Mouse (Mus musculus) liver, embryonic 13.5 days (tissue): ENCODE measurements at regions not wholly inside any gene's neighbourhood (a gene's known extent, or its start where the extent isn't known, plus 50 kb on each side); places are given as distances from the start of the nearest gene placed in this dataset.

Experiments
- ATAC-seq: fragments of 200-750 bp; cut with Nextera tagmentation; 2 replicates; pipeline ENCODE4 v1.8.0; 2017; ENCODE audit warnings: low read depth, mild to moderate bottlenecking, moderate number of reproducible peaks, moderate library complexity
- DNase-seq: peaks from one replicate; pipeline ENCODE4 v3.0.0; 2022
- H3K27ac ChIP-seq: fragments of 300-500 bp; sonication (generic); 2 replicates; pipeline ENCODE4 v1.5.1; 2015; ENCODE audit warnings: moderate library complexity, mild to moderate bottlenecking, inconsistent platforms
- H3K27me3 ChIP-seq: fragments of 300-500 bp; sonication (generic); 2 replicates; pipeline ENCODE4 v1.6.1; 2015; ENCODE audit warnings: mild to moderate bottlenecking, inconsistent platforms
- H3K36me3 ChIP-seq: fragments of 300-500 bp; sonication (generic); 2 replicates; pipeline ENCODE4 v1.6.1; 2015; ENCODE audit warnings: mild to moderate bottlenecking, inconsistent platforms
- H3K4me1 ChIP-seq: fragments of 300-500 bp; sonication (generic); replicated peaks from 2 replicates; pipeline ENCODE4 v1.6.1; 2015; ENCODE audit warnings: inconsistent platforms
- H3K4me2 ChIP-seq: fragments of 300-500 bp; sonication (generic); 2 replicates; pipeline ENCODE4 v1.6.1; 2015; ENCODE audit warnings: inconsistent platforms, mild to moderate bottlenecking, moderate library complexity
- H3K4me3 ChIP-seq: fragments of 300-500 bp; sonication (generic); replicated peaks from 2 replicates; pipeline ENCODE4 v1.5.1; 2015; ENCODE audit warnings: mild to moderate bottlenecking, inconsistent platforms
- H3K9ac ChIP-seq: fragments of 300-500 bp; sonication (generic); 2 replicates; pipeline ENCODE4 v1.6.1; 2015; ENCODE audit warnings: mild to moderate bottlenecking, inconsistent platforms
- H3K9me3 ChIP-seq: fragments of 300-500 bp; sonication (generic); replicated peaks from 2 replicates; pipeline ENCODE4 v1.6.1; 2016; ENCODE audit warnings: inconsistent platforms
- WGBS: fragments of 180-500 bp; shearing (Covaris S2); methylation state at CpG from one replicate; pipeline ENCODE4 v1.1.7; 2015; ENCODE audit not compliant: insufficient replicate concordance; 5-methylcytosine and 5-hydroxymethylcytosine counted together

GRCm38 (mm10) chrX:19168546-19168945 is 312.6 kb downstream of the Tex13c3 start:
- no peaks in the 10 kb centered on the region for H3K36me3 ChIP-seq
- ATAC-seq (no peak), DNase-seq (no peak)

GRCm38 (mm10) chrX:19168111-19168510 is 313.0 kb downstream of the Tex13c3 start:
- DNase-seq: no peak
- 48% methylated on average over 1 of the region's 1 CpGs for WGBS
- no peak for ATAC-seq

More at GRCm38 (mm10) chrX:19168546-19168945, 312.6 kb downstream of the Tex13c3 start:
- Histone ChIP-seq H3K4me1 (no peaks in the 10 kb centered on the region), H3K9me3 (no peaks in the 10 kb centered on the region), H3K4me2 (no peak overlapping the region), H3K9ac (no peak overlapping the region), H3K27me3 (no peaks in the 10 kb centered on the region), H3K27ac (no peak overlapping the region), H3K4me3 (no peak overlapping the region)
- 31% methylated on average over 5 of the region's 5 CpGs for WGBS

GRCm38 (mm10) chrX:19167121-19167853 is 313.8 kb downstream of the Tex13c3 start:
- Histone ChIP-seq H3K4me3 (no peak overlapping the region), H3K9me3 (no peaks in the 10 kb centered on the region), H3K4me2 (no peak overlapping the region), H3K9ac (no peak overlapping the region), H3K27me3 (no peaks in the 10 kb centered on the region), H3K36me3 (no peaks in the 10 kb centered on the region), H3K27ac (no peak overlapping the region), H3K4me1 (no peaks in the 10 kb centered on the region)
- 55% methylated on average over 12 of the region's 12 CpGs for WGBS
- ATAC-seq (no peak), DNase-seq (no peak)

More at GRCm38 (mm10) chrX:19168111-19168510, 313.0 kb downstream of the Tex13c3 start:
- Histone ChIP-seq H3K9ac (no peak overlapping the region), H3K36me3 (no peaks in the 10 kb centered on the region), H3K27me3 (no peaks in the 10 kb centered on the region), H3K4me1 (no peaks in the 10 kb centered on the region), H3K9me3 (no peaks in the 10 kb centered on the region), H3K27ac (no peak overlapping the region), H3K4me2 (no peak overlapping the region), H3K4me3 (no peak overlapping the region)

- no peaks in the 10 kb centered on the region for H3K27me3 ChIP-seq
- no peaks in the 10 kb centered on the region for H3K4me1 ChIP-seq
- no peaks in the 10 kb centered on the region for H3K9me3 ChIP-seq
- H3K36me3 ChIP-seq: no peaks in the 10 kb centered on the region
- no peak overlapping the region for H3K4me2 ChIP-seq
- no peak overlapping the region for H3K9ac ChIP-seq
- no peak overlapping the region for H3K27ac ChIP-seq
- ATAC-seq (no peak), DNase-seq (no peak)
- 38% methylated on average over 5 of the region's 5 CpGs for WGBS
- H3K4me3 ChIP-seq: no peak overlapping the region
Observed at GRCm38 (mm10) chrX:19165891-19166644, 315.1 kb downstream of the Tex13c3 start.

GRCm38 (mm10) chrX:19164151-19164550 is 317.0 kb downstream of the Tex13c3 start:
- H3K27ac ChIP-seq: no peak overlapping the region
- ATAC-seq (no peak), DNase-seq (no peak)
- no peaks in the 10 kb centered on the region for H3K36me3 ChIP-seq
- no peaks in the 10 kb centered on the region for H3K9me3 ChIP-seq
- WGBS: 78% methylated on average over 5 of the region's 5 CpGs
- no peak overlapping the region for H3K4me2 ChIP-seq
- H3K9ac ChIP-seq: no peak overlapping the region
- H3K4me1 ChIP-seq: no peaks in the 10 kb centered on the region
- no peak overlapping the region for H3K4me3 ChIP-seq
- no peaks in the 10 kb centered on the region for H3K27me3 ChIP-seq

GRCm38 (mm10) chrX:19162958-19163357 is 318.2 kb downstream of the Tex13c3 start:
- no peaks in the 10 kb centered on the region for H3K9me3 ChIP-seq
- H3K27ac ChIP-seq: no peak overlapping the region
- H3K4me3 ChIP-seq: no peak overlapping the region
- no peaks in the 10 kb centered on the region for H3K27me3 ChIP-seq
- no peaks in the 10 kb centered on the region for H3K4me1 ChIP-seq
- H3K36me3 ChIP-seq: no peaks in the 10 kb centered on the region
- DNase-seq (no peak), ATAC-seq (no peak)
- no peak overlapping the region for H3K9ac ChIP-seq
- WGBS: 41% methylated on average over 1 of the region's 1 CpGs
- no peak overlapping the region for H3K4me2 ChIP-seq

GRCm38 (mm10) chrX:19162351-19162750 is 318.8 kb downstream of the Tex13c3 start:
- ATAC-seq (no peak), DNase-seq (no peak)
- Histone ChIP-seq H3K27me3 (no peaks in the 10 kb centered on the region), H3K27ac (no peak overlapping the region), H3K36me3 (no peaks in the 10 kb centered on the region), H3K4me2 (no peak overlapping the region), H3K4me1 (no peaks in the 10 kb centered on the region), H3K4me3 (no peak overlapping the region), H3K9me3 (no peaks in the 10 kb centered on the region), H3K9ac (no peak overlapping the region)

- no peak for DNase-seq
- Histone ChIP-seq H3K27me3 (no peaks in the 10 kb centered on the region), H3K36me3 (no peaks in the 10 kb centered on the region), H3K4me2 (no peak overlapping the region), H3K4me3 (no peak overlapping the region), H3K9me3 (no peaks in the 10 kb centered on the region), H3K9ac (no peak overlapping the region), H3K4me1 (no peaks in the 10 kb centered on the region), H3K27ac (no peak overlapping the region)
- ATAC-seq: no peak
- 48% methylated on average over 3 of the region's 3 CpGs for WGBS
Observed at GRCm38 (mm10) chrX:19160275-19160930, 320.7 kb downstream of the Tex13c3 start.

- Histone ChIP-seq H3K4me2 (no peak overlapping the region), H3K4me1 (no peaks in the 10 kb centered on the region), H3K36me3 (no peaks in the 10 kb centered on the region), H3K27me3 (no peaks in the 10 kb centered on the region), H3K9me3 (no peaks in the 10 kb centered on the region), H3K27ac (no peak overlapping the region), H3K9ac (no peak overlapping the region), H3K4me3 (no peak overlapping the region)
- 43% methylated on average over 6 of the region's 6 CpGs for WGBS
- no peak for ATAC-seq
- DNase-seq: no peak
Observed at GRCm38 (mm10) chrX:19157464-19158203, 323.5 kb downstream of the Tex13c3 start.

GRCm38 (mm10) chrX:19153619-19154018 is 327.5 kb downstream of the Tex13c3 start:
- Histone ChIP-seq H3K9ac (no peak overlapping the region), H3K36me3 (no peaks in the 10 kb centered on the region), H3K4me2 (no peak overlapping the region), H3K27me3 (no peaks in the 10 kb centered on the region), H3K9me3 (no peaks in the 10 kb centered on the region), H3K4me3 (no peak overlapping the region), H3K4me1 (no peaks in the 10 kb centered on the region), H3K27ac (no peak overlapping the region)
- no peak for DNase-seq
- no peak for ATAC-seq
- 50% methylated on average over 2 of the region's 2 CpGs for WGBS

GRCm38 (mm10) chrX:19152170-19152861 is 328.8 kb downstream of the Tex13c3 start:
- no peak overlapping the region for H3K9ac ChIP-seq
- DNase-seq (no peak), ATAC-seq (no peak)
- no peak overlapping the region for H3K4me2 ChIP-seq
- no peaks in the 10 kb centered on the region for H3K9me3 ChIP-seq
- H3K4me3 ChIP-seq: no peak overlapping the region
- no peak overlapping the region for H3K27ac ChIP-seq
- H3K27me3 ChIP-seq: no peaks in the 10 kb centered on the region
- no peaks in the 10 kb centered on the region for H3K36me3 ChIP-seq
- H3K4me1 ChIP-seq: no peaks in the 10 kb centered on the region
- WGBS: 54% methylated on average over 1 of the region's 1 CpGs
